Mouse (Mus musculus): ENCODE results near the gene Pcmtd2. TPM values are rescaled to one million over a fixed set of nuclear protein-coding genes. Genes with fewer than 3 reads are reported as not detected.
A peak's percentile ranks its signal among the peaks of the same experiment; 100 is the strongest.
"Not testable (repeated sequence)": the region's sequence is repeated elsewhere in the genome, so short reads cannot be mapped to it uniquely, and the experiment has no call there.

The Pcmtd2 gene
- 57.3 and 90.5 TPM in 2 replicates for total RNA-seq (2021)
- long read RNA-seq, transcript Pcmtd2-201 (7 exons, 3,569 nt), result major isoform, 54 of 88 reads
- long read RNA-seq, partial matches to known transcripts, result 9 of 88 reads
- long read RNA-seq, other reads (novel, unspliced or antisense), result 22 of 88 reads

- peak; percentile 94 for DNase-seq
Observed at GRCm38 (mm10) chr2:181837372-181838292, at the start of gene Pcmtd2. TSS of gene Pcmtd2 (plus strand) at chr2:181837854.

GRCm38 (mm10) chr2:181789396-181789795, 48.3 kb upstream of the Pcmtd2 start:
- DNase-seq, result no peak

- not testable (repeated sequence) for DNase-seq
Observed at GRCm38 (mm10) chr2:181793186-181793585, 44.5 kb upstream of the Pcmtd2 start.

GRCm38 (mm10) chr2:181795641-181796130, 42.0 kb upstream of the Pcmtd2 start:
- DNase-seq, result no peak

- no peak for DNase-seq
Observed at GRCm38 (mm10) chr2:181797672-181798071, 40.0 kb upstream of the Pcmtd2 start.

GRCm38 (mm10) chr2:181829032-181829650, 8.5 kb upstream of the Pcmtd2 start:
- DNase-seq, result no peak

- no peak for DNase-seq
Observed at GRCm38 (mm10) chr2:181832745-181833144, 4.9 kb upstream of the Pcmtd2 start.

GRCm38 (mm10) chr2:181838293-181838680, 633 bp downstream of the Pcmtd2 start:
- DNase-seq, result no peak

- DNase-seq, result peak; percentile 13
Observed at GRCm38 (mm10) chr2:181845709-181846394, 8.2 kb downstream of the Pcmtd2 start.

- peak; percentile 93 for DNase-seq
Observed at GRCm38 (mm10) chr2:181863791-181864535, 26.3 kb downstream of the Pcmtd2 start, which contains the start of gene Polr3k. TSS of gene Polr3k (plus strand) at chr2:181864337.

GRCm38 (mm10) chr2:181864536-181864860, 26.8 kb downstream of the Pcmtd2 start:
- DNase-seq, result no peak

GRCm38 (mm10) chr2:181866931-181867330, 29.3 kb downstream of the Pcmtd2 start:
- peak; percentile 51 for DNase-seq

GRCm38 (mm10) chr2:181871039-181871438, 33.4 kb downstream of the Pcmtd2 start:
- DNase-seq, result no peak

GRCm38 (mm10) chr2:181878903-181879302, 41.2 kb downstream of the Pcmtd2 start:
- no peak for DNase-seq

- no peak for DNase-seq
Observed at GRCm38 (mm10) chr2:181883022-181883749, 45.5 kb downstream of the Pcmtd2 start.

Other genes starting within 250 kb of the Pcmtd2 start
- 57.7 and 73.7 TPM in 2 replicates for gene Prpf6, start 246.0 kb upstream of the Pcmtd2 start, total RNA-seq (2021)
- gene Zfp512b, start 245.1 kb upstream of the Pcmtd2 start, total RNA-seq (2021), result 56.6 and 81.6 TPM in 2 replicates
- gene Samd10, start 238.6 kb upstream of the Pcmtd2 start, total RNA-seq (2021), result 19.3 and 26.4 TPM in 2 replicates
- not detected in 2 replicates for gene Gm29797, start 180.8 kb upstream of the Pcmtd2 start, total RNA-seq (2021)
- gene Sox18, start 166.2 kb upstream of the Pcmtd2 start, total RNA-seq (2021), result 39.0 and 40.4 TPM in 2 replicates
- gene Tcea2, start 157.5 kb upstream of the Pcmtd2 start, total RNA-seq (2021), result 11.6 and 14.7 TPM in 2 replicates
- 20.3 and 31.7 TPM in 2 replicates for gene Rgs19, start 143.9 kb upstream of the Pcmtd2 start, total RNA-seq (2021)
- not detected in 2 replicates for gene Lkaaear1, start 139.4 kb upstream of the Pcmtd2 start, total RNA-seq (2021)
- gene Oprl1, start 122.8 kb upstream of the Pcmtd2 start, total RNA-seq (2021), result 1.6 and 1.9 TPM in 2 replicates
- gene Myt1, start 74.5 kb upstream of the Pcmtd2 start, total RNA-seq (2021), result 1.9 and 6.6 TPM in 2 replicates
- 16.0 and 19.8 TPM in 2 replicates for gene Polr3k, start 26.5 kb downstream of the Pcmtd2 start, total RNA-seq (2021)
- gene Gm14496, start 153.3 kb downstream of the Pcmtd2 start, total RNA-seq (2021), result not detected in 2 replicates

Measured in adrenal gland, postnatal 25 days (tissue).